Mouse (Mus musculus): Measurements from ENCODE around the gene Atg4c. TPM values are rescaled to one million over a fixed set of nuclear protein-coding genes. Genes with fewer than 3 reads are reported as not detected.

Gene Atg4c
- polyA plus RNA-seq, 1 experiment from 2014 or later, result 4.6 TPM

GRCm38 (mm10) chr4:99227226-99227625 is 33.5 kb downstream of the Atg4c start:
- no peaks in the 10 kb centered on the region for H3K27me3 ChIP-seq (ENCODE audit: control insufficient read depth, insufficient read depth, low read depth, low read length)
- H3K4me1 ChIP-seq (ENCODE audit: control insufficient read depth, low read depth, low read length), result no peaks in the 10 kb centered on the region
- H3K4me2 ChIP-seq (ENCODE audit: low read depth, low read length), result no peak overlapping the region
- ATAC-seq (ENCODE audit: low read depth), result no peak
- H3K4me3 ChIP-seq (ENCODE audit: low read depth, low read length), result no peak overlapping the region
- no peaks in the 10 kb centered on the region for H3K9me3 ChIP-seq (replicated peaks; ENCODE audit: control insufficient read depth, low read length)
- H3K9ac ChIP-seq (ENCODE audit: low read depth, low read length), result no peak overlapping the region
- no peak overlapping the region for H3K27ac ChIP-seq (ENCODE audit: low read length)
- WGBS (ENCODE audit: insufficient replicate concordance), result 74% methylated on average over 6 of the region's 6 CpGs
- H3K36me3 ChIP-seq (ENCODE audit: control insufficient read depth, insufficient read depth), result peaks cover 2% of the 10 kb centered on the region; the same call in 1 of the 2 replicates

DNA sequence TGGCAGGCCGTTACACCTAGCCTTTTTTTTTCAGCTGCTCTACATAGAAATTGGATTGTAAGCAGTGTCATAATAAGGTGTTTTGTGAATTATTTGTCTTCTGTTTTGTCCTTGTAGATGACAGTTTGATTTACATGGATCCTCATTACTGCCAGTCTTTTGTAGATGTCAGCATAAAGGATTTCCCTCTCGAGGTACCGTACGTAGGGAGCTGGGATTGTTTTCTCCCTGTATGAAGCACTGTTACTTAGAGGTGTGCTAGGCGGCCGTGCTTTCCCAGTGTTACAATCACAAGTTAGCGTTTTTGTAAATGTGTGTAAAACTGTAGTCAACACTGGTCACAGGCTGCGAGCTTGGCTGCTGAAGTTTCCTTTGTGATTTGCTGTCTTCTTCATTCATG is 35.6 kb downstream of the Atg4c start:
- no peak overlapping the region for H3K27ac ChIP-seq (ENCODE audit: low read length)
- peaks cover 2% of the 10 kb centered on the region; the same call in 1 of the 2 replicates for H3K36me3 ChIP-seq (ENCODE audit: control insufficient read depth, insufficient read depth)
- no peaks in the 10 kb centered on the region for H3K9me3 ChIP-seq (replicated peaks; ENCODE audit: control insufficient read depth, low read length)
- ATAC-seq (ENCODE audit: low read depth), result no peak
- H3K27me3 ChIP-seq (ENCODE audit: control insufficient read depth, insufficient read depth, low read depth, low read length), result no peaks in the 10 kb centered on the region
- H3K4me2 ChIP-seq (ENCODE audit: low read depth, low read length), result no peak overlapping the region
- no peak overlapping the region for H3K4me3 ChIP-seq (ENCODE audit: low read depth, low read length)
- H3K4me1 ChIP-seq (ENCODE audit: control insufficient read depth, low read depth, low read length), result no peaks in the 10 kb centered on the region
- no peak overlapping the region for H3K9ac ChIP-seq (ENCODE audit: low read depth, low read length)
- 82% methylated on average over 8 of the region's 8 CpGs for WGBS (ENCODE audit: insufficient replicate concordance)

- no peak overlapping the region for H3K9ac ChIP-seq (ENCODE audit: low read depth, low read length)
These were observed 41.6 kb downstream of the Atg4c start for GRCm38 (mm10) chr4:99235203-99235856.

GRCm38 (mm10) chr4:99238305-99238704 is 44.6 kb downstream of the Atg4c start:
- H3K4me2 ChIP-seq (ENCODE audit: low read depth, low read length), result no peak overlapping the region
- no peak overlapping the region for H3K4me3 ChIP-seq (ENCODE audit: low read depth, low read length)
- no peak for ATAC-seq (ENCODE audit: low read depth)
- no peak overlapping the region for H3K27ac ChIP-seq (ENCODE audit: low read length)
- WGBS (ENCODE audit: insufficient replicate concordance), result 79% methylated on average over 2 of the region's 2 CpGs
- H3K36me3 ChIP-seq (ENCODE audit: control insufficient read depth, insufficient read depth), result no peaks in the 10 kb centered on the region; the same call in 1 of the 2 replicates
- H3K9ac ChIP-seq (ENCODE audit: low read depth, low read length), result no peak overlapping the region
- H3K9me3 ChIP-seq (replicated peaks; ENCODE audit: control insufficient read depth, low read length), result no peaks in the 10 kb centered on the region
- H3K27me3 ChIP-seq (ENCODE audit: control insufficient read depth, insufficient read depth, low read depth, low read length), result no peaks in the 10 kb centered on the region
- H3K4me1 ChIP-seq (ENCODE audit: control insufficient read depth, low read depth, low read length), result no peaks in the 10 kb centered on the region

More at GRCm38 (mm10) chr4:99235203-99235856, 41.6 kb downstream of the Atg4c start:
- Histone ChIP-seq H3K4me3 (ENCODE audit: low read depth, low read length) (no peak overlapping the region), H3K4me1 (ENCODE audit: control insufficient read depth, low read depth, low read length) (no peaks in the 10 kb centered on the region), H3K4me2 (ENCODE audit: low read depth, low read length) (no peak overlapping the region), H3K36me3 (ENCODE audit: control insufficient read depth, insufficient read depth) (no peaks in the 10 kb centered on the region; the same call in 1 of the 2 replicates), H3K27ac (ENCODE audit: low read length) (no peak overlapping the region), H3K9me3 (replicated peaks; ENCODE audit: control insufficient read depth, low read length) (no peaks in the 10 kb centered on the region), H3K27me3 (ENCODE audit: control insufficient read depth, insufficient read depth, low read depth, low read length) (no peaks in the 10 kb centered on the region)
- ATAC-seq (ENCODE audit: low read depth), result no peak
- WGBS (ENCODE audit: insufficient replicate concordance), result 79% methylated on average over 8 of the region's 8 CpGs

DNA sequence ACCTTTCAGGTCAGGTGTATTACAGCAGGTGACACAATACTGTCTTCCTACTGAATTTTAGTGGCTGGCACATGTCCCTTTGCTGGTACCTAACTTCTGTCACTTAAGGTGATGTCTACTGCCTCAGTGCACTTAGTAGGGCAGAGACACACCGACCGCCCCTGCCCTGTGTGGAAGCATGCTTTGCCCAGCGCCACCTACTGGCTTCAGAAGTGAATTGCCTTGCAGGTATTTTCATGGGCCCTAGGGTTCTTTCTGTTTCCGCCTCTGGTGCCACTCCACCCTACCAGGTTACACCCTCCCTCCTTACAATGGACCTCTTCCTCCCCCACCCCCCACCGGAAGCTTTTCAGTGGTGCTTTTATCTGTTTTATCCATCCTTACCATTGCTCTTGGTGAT is 47.9 kb downstream of the Atg4c start:
- 43% methylated on average over 5 of the region's 5 CpGs for WGBS (ENCODE audit: insufficient replicate concordance)
- H3K27ac ChIP-seq (ENCODE audit: low read length), result no peak overlapping the region
- H3K36me3 ChIP-seq (ENCODE audit: control insufficient read depth, insufficient read depth), result no peaks in the 10 kb centered on the region; the same call in 1 of the 2 replicates
- H3K9me3 ChIP-seq (replicated peaks; ENCODE audit: control insufficient read depth, low read length), result no peaks in the 10 kb centered on the region
- no peaks in the 10 kb centered on the region for H3K4me1 ChIP-seq (ENCODE audit: control insufficient read depth, low read depth, low read length)
- H3K4me3 ChIP-seq (ENCODE audit: low read depth, low read length), result no peak overlapping the region
- no peak overlapping the region for H3K4me2 ChIP-seq (ENCODE audit: low read depth, low read length)
- no peak overlapping the region for H3K9ac ChIP-seq (ENCODE audit: low read depth, low read length)
- ATAC-seq (ENCODE audit: low read depth), result no peak
- H3K27me3 ChIP-seq (ENCODE audit: control insufficient read depth, insufficient read depth, low read depth, low read length), result no peaks in the 10 kb centered on the region

GRCm38 (mm10) chr4:99249358-99249757 is 55.6 kb downstream of the Atg4c start:
- Histone ChIP-seq H3K36me3 (ENCODE audit: control insufficient read depth, insufficient read depth) (no peaks in the 10 kb centered on the region), H3K4me1 (ENCODE audit: control insufficient read depth, low read depth, low read length) (no peaks in the 10 kb centered on the region), H3K9me3 (replicated peaks; ENCODE audit: control insufficient read depth, low read length) (no peaks in the 10 kb centered on the region), H3K4me3 (ENCODE audit: low read depth, low read length) (no peak overlapping the region), H3K4me2 (ENCODE audit: low read depth, low read length) (no peak overlapping the region), H3K27me3 (ENCODE audit: control insufficient read depth, insufficient read depth, low read depth, low read length) (no peaks in the 10 kb centered on the region), H3K27ac (ENCODE audit: low read length) (no peak overlapping the region), H3K9ac (ENCODE audit: low read depth, low read length) (no peak overlapping the region)
- 65% methylated on average over 3 of the region's 3 CpGs for WGBS (ENCODE audit: insufficient replicate concordance)
- ATAC-seq (ENCODE audit: low read depth), result no peak

- no peaks in the 10 kb centered on the region for H3K4me1 ChIP-seq (ENCODE audit: control insufficient read depth, low read depth, low read length)
- no peaks in the 10 kb centered on the region for H3K36me3 ChIP-seq (ENCODE audit: control insufficient read depth, insufficient read depth)
- no peak overlapping the region for H3K27ac ChIP-seq (ENCODE audit: low read length)
- ATAC-seq (ENCODE audit: low read depth), result no peak
- no peaks in the 10 kb centered on the region for H3K27me3 ChIP-seq (ENCODE audit: control insufficient read depth, insufficient read depth, low read depth, low read length)
- no peak overlapping the region for H3K4me3 ChIP-seq (ENCODE audit: low read depth, low read length)
- H3K4me2 ChIP-seq (ENCODE audit: low read depth, low read length), result no peak overlapping the region
- 84% methylated on average over 8 of the region's 8 CpGs for WGBS (ENCODE audit: insufficient replicate concordance)
- H3K9me3 ChIP-seq (replicated peaks; ENCODE audit: control insufficient read depth, low read length), result no peaks in the 10 kb centered on the region
- H3K9ac ChIP-seq (ENCODE audit: low read depth, low read length), result no peak overlapping the region
These were observed 56.1 kb downstream of the Atg4c start for GRCm38 (mm10) chr4:99249826-99250225.

DNA sequence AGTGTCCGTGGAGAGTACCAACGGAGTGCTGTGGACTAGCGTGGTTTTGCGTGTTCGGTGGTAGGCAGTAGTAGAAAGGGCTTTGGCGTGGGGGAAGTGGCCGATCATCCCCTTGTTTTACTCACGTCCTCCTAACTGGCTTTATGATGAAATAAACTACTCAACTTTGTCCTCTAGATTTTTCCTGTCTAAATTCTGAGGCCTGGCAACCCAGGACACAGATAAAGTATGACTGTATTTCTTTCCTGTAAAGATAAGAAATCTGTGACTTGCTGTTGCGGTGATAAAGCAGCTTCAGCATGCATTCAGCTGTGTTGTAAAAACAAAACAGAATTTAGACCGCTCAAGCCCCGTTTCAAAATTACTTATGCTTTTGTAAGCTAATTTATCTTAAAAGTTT is 59.2 kb downstream of the Atg4c start:
- WGBS (ENCODE audit: insufficient replicate concordance), result 62% methylated on average over 11 of the region's 11 CpGs
- ATAC-seq (ENCODE audit: low read depth), result no peak
- Histone ChIP-seq H3K4me1 (ENCODE audit: control insufficient read depth, low read depth, low read length) (no peaks in the 10 kb centered on the region), H3K4me3 (ENCODE audit: low read depth, low read length) (no peak overlapping the region), H3K27ac (ENCODE audit: low read length) (no peak overlapping the region), H3K36me3 (ENCODE audit: control insufficient read depth, insufficient read depth) (no peaks in the 10 kb centered on the region), H3K4me2 (ENCODE audit: low read depth, low read length) (no peak overlapping the region), H3K9me3 (replicated peaks; ENCODE audit: control insufficient read depth, low read length) (no peaks in the 10 kb centered on the region), H3K27me3 (ENCODE audit: control insufficient read depth, insufficient read depth, low read depth, low read length) (no peaks in the 10 kb centered on the region), H3K9ac (ENCODE audit: low read depth, low read length) (no peak overlapping the region)

DNA sequence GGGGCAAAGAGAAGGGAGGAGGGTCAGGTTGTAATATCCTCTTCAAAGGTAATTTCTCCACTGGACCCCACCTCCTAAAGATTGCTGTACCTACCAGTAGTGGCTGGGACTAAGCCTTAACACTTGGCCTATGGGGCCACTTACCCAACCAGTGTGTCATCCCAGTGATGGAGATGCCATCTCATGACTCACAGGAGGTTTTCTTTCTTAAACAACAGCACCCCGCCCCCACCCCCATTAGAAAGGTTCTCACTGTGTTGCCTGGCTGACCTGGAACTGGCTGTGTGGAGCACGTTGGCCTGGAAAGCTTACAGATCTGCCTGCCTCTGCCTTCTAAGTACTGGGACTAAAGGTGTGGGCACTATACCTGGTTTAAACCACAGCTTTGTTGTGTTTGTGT is 69.5 kb downstream of the Atg4c start:
- Histone ChIP-seq H3K4me3 (ENCODE audit: low read depth, low read length) (no peak overlapping the region), H3K9me3 (replicated peaks; ENCODE audit: control insufficient read depth, low read length) (no peaks in the 10 kb centered on the region), H3K4me2 (ENCODE audit: low read depth, low read length) (no peak overlapping the region), H3K27me3 (ENCODE audit: control insufficient read depth, insufficient read depth, low read depth, low read length) (no peaks in the 10 kb centered on the region), H3K4me1 (ENCODE audit: control insufficient read depth, low read depth, low read length) (no peaks in the 10 kb centered on the region), H3K36me3 (ENCODE audit: control insufficient read depth, insufficient read depth) (no peaks in the 10 kb centered on the region), H3K27ac (ENCODE audit: low read length) (no peak overlapping the region), H3K9ac (ENCODE audit: low read depth, low read length) (no peak overlapping the region)
- ATAC-seq (ENCODE audit: low read depth), result no peak
- 71% methylated on average over 2 of the region's 2 CpGs for WGBS (ENCODE audit: insufficient replicate concordance)
